Mouse (Mus musculus) induced T-regulatory cell, adult 2 months (primary cell): Measurements from ENCODE around the gene Lrtm1.

ENCODE experiments used
- DNase-seq: peaks from one replicate; pipeline ENCODE4 v3.0.0-alpha.2; 2012; ENCODE audit warnings: low read depth

Lrtm1 gene

GRCm38 (mm10) chr14:29031858-29032395 lies 13.9 kb downstream of the Lrtm1 start:
- DNase-seq = no peak

GRCm38 (mm10) chr14:29038246-29038645 lies 20.2 kb downstream of the Lrtm1 start:
- DNase-seq = no peak

- DNase-seq = no peak
Measured at GRCm38 (mm10) chr14:29040606-29041364, 22.8 kb downstream of the Lrtm1 start.

- DNase-seq = no peak
Measured at GRCm38 (mm10) chr14:29041498-29041897, 23.5 kb downstream of the Lrtm1 start.

- DNase-seq = no peak
Measured at GRCm38 (mm10) chr14:29042355-29042754, 24.3 kb downstream of the Lrtm1 start.

- no peak for DNase-seq
Measured at GRCm38 (mm10) chr14:29051951-29052835, 34.2 kb downstream of the Lrtm1 start.

GRCm38 (mm10) chr14:29060679-29061078 lies 42.7 kb downstream of the Lrtm1 start:
- no peak for DNase-seq

GRCm38 (mm10) chr14:29061491-29061890 lies 43.5 kb downstream of the Lrtm1 start:
- no peak for DNase-seq

- no peak for DNase-seq
Measured at GRCm38 (mm10) chr14:29062676-29063075, 44.7 kb downstream of the Lrtm1 start.

- no peak for DNase-seq
Measured at GRCm38 (mm10) chr14:29073747-29074146, 55.7 kb downstream of the Lrtm1 start.

- no peak for DNase-seq
Measured at GRCm38 (mm10) chr14:29077418-29077817, 59.4 kb downstream of the Lrtm1 start.

- no peak for DNase-seq
Measured at GRCm38 (mm10) chr14:29080228-29080627, 62.2 kb downstream of the Lrtm1 start.

GRCm38 (mm10) chr14:29080630-29081029 lies 62.6 kb downstream of the Lrtm1 start:
- DNase-seq = no peak

GRCm38 (mm10) chr14:29082171-29082570 lies 64.2 kb downstream of the Lrtm1 start:
- DNase-seq = no peak
